Mouse (Mus musculus): ENCODE results near the gene Atf7ip.

Gene Atf7ip

DNA sequence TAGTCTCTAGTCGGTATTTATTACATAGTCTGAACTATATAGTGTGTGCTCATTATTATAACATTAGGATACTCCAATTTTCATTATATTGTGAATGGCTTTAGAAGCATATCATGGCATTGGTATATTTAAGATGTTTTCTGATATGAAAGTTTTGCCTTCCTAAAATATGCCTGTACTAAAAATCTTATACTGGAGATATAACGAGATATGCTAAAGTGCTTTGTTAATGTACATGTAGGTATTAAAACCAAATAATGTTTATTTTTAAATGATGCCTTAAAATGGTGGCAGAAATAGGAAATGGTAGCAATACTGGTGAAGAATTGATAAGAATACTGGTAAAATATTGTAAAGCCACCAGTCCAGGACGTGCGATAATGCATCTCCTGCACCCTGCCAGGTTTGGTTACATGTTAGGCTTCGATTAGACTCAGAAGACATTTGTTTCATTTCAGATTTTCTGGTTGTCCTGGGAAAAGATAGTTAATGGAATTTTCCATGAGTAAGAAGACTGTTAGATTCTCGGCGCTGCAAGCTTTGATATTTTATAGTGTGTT, 45.7 kb downstream of the Atf7ip start:
- in situ Hi-C loops (cut with MboI, MseI), result loop anchor here (5.0 kb wide), 2 partner anchors 34 to 84 kb away; no protein-coding TSS in a partner anchor

DNA sequence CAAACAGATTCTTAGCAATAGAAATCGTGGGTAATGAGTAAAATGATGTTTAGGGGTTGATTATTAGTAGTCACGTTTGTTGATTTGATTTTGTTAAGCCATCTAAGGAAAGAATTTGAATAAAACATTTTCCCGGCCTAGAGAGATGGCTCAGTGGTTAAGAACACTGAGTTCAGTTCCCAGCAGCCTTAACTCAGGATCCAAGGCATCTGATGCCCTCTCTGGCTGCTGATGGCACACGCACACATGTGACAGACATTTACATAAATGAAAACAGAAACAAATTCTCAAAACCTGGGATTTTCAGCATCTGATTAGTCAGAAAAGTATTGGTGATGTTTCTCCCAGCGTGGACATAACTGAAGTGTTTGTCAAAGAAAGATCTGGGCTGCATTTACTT, 47.2 kb downstream of the Atf7ip start:
- in situ Hi-C loops (cut with MboI, MseI), result loop anchor here (5.0 kb wide), 2 partner anchors 36 to 86 kb away; no protein-coding TSS in a partner anchor

DNA sequence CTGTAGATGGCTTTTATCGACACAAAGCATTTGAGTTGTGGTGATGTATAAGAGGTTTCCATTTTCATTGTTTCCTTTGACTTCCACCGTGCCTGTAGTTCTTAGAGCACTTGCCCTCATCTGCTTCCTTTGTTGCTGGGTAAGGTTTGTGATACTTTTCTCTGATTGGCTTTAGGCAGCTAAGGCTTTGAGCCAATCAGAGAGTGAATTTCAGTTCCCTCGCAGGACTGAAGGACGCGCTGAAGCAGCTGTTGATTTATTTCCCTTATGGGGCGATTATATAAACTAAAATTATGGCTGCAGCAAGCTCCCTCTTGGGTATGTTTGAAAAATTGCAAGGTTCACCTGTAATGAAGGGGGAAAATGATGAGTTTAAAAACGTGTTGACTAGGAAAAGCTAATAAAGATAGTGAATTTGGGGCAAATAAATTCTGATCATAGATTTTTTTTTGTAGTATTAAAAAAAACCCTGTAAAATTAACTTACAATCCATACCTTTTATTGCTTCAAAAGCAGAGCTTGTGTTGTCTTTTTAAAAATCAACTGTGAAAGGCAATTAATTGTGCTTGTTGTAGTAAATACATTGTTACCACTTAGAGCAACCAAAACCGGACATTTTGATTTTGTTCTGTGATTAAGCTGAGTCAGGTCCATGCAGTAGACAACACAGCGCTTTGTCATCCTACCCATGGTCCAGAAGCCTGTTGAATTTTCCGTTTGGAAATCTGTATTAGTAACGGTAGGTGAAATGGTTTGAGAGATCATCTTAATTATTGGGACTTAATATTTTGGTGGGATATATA, 48.0 kb downstream of the Atf7ip start:
- in situ Hi-C loops (cut with MboI, MseI), result loop anchor here (5.0 kb wide), 2 partner anchors 37 to 87 kb away; no protein-coding TSS in a partner anchor

DNA sequence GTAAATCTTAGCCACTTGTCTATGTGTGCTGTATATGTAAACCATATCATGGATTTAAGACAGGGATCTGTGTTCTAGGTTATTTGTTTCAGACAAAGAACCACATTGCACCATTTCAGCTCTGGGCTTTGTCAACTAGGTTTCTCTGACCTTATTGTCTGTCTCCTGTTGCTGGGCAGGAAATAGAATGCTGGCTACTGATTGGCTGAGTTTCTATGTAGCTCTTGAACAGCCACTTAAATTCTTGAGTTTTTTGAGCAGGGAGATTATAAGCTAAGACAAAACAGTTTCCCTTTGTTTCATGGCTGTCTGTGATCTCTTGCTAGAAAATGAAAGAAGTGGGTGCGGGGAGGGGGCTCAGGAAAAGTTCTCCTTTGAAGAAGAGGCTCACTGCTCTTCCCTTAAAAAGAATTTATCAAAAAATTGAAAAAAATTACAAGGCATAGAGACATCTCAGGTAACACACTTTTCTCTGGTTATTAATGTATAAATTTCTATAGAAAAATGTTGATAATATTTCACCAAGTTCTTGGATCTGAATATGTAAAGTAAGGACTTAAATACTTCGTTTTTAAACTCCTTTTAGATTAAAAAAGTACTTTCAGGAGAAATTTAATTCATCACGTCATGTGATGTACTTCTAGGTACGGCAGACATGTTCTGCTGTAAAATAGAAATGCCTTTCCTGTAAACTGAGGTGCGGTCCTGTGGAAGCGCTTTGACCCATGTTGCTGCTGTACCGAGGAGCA, 49.0 kb downstream of the Atf7ip start:
- in situ Hi-C loops (cut with MboI, MseI), result loop anchor here (5.0 kb wide), 2 partner anchors 38 to 88 kb away; no protein-coding TSS in a partner anchor

DNA sequence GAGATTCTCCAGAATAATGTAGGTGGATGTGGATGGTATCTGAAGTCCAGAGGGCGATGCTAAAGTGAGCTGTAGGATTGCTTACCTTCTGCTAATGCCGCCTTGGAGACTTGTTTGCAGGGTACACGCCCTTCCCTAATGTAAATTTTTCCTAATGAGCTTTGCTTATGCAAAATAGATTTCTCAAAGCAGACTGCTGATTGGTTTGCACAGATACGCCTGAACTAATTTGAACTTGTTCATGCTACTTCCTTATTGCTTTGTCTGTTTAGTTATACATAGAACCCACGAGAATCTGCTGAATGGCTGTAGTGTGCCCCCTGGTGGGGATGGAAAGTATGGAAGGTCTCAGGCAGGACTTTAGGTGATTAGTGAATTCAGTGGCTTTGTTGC, 49.6 kb downstream of the Atf7ip start:
- in situ Hi-C loops (cut with MboI, MseI), result no loop called here

DNA sequence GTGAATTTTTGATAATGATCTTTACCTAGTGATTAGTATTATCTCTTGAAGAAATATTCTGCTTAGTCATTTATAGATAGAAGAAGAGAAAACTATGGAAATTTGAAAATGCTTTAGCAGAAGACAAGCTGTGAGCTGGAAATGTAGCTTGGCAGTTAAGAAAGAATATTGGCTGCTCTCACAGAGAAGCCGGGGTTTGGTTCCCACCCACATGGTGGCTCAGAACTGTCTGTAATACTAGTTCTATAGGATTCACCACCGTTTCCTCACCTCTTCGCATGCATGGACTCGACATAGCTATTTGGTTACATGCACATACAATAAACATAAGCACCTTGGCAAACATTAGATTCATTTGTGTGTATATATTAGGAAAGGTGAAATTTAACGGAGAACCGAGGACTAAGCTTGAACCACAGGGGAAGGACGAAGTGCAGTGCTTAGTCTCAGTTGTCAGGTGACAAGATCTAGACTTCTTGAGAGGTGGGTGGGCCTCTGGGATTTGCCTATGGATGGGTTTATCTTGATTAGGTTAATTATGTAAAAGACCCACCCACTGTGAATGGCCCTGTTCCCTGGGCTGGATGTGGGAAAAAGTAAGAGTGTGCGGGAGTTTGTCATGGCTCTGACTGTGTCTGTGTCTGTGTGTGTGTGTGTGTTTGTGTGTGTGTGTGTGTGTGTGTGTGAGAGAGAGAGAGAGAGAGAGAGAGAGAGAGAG, 52.5 kb downstream of the Atf7ip start:
- in situ Hi-C loops (cut with MboI, MseI), result no loop called here

DNA sequence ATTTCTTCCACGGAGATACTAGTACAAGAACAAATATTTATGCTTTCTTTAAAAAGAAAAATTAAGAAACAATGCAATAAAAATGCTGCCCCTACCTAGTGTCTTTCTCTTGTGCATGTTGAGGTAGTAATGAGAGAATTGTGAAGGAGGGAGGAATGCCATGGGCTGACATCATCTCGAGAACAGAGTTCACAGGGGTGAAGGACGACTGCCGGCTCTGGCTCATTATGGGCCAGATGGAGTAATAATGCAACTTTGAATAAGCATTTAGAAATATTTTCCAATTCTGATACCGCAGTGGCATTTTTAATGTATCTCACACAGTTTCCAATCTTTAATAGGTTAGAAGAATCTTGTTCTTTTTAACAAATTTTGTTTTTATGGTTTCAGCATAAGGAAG, 60.0 kb downstream of the Atf7ip start:
- in situ Hi-C loops (cut with MboI, MseI), result no loop called here

DNA sequence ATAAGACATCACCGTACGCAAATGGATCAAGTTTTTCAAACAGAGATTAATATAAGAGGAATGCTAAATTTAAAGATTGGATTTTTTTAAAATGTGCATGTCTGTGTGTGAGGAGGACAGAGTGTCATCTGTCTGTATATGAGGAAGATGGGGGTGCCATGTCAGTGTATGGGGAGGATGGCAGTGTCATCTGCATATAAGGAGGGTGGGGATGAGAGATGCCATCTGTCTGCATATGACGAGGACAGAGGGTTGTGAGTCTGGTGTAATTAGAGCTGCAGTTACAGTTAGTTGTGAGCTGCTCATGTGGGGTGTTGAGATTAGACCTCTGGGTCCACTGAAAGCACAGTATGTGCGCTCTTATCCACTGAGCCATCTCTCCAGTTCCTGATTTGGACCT, 84.8 kb downstream of the Atf7ip start:
- in situ Hi-C loops (cut with MboI, MseI), result no loop called here

DNA sequence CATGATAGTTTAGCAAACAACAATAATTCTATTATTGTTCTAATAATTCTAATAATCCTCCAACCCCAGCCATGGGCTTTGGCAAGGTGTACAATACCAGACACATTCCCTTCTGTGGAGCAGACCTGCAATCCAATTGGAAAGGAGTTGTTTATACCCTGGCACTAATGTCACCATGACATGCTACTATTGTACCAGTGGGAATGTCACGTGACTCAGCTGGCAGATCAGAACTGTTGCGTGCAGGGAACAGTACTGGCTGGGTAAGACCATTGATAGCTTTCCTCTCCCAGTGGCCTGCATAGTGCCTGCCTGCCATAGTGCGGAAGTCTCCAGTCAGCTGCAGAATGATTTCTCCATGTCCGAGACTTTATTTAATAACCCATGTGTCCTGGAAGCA, 88.6 kb downstream of the Atf7ip start:
- in situ Hi-C loops (cut with MboI, MseI), result no loop called here

DNA sequence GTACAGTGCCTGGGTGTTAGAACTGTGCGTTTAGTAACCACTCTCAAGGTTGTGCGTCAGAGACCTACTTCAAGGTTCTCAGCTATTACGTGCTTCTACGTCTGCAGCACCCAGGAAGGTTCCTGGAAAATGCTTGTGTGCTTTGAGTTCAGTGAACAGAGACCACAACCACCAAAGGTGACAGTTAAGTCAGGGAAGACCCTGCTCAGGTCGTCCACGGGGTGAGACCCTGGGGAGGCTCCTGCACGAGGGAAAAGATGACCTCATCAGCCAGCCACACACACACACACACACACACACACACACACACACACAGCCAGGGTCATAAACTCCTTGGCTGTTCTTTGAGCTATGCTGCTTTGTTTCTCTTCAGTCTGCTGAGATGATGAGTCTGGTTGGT, 96.6 kb downstream of the Atf7ip start:
- in situ Hi-C loops (cut with MboI, MseI), result no loop called here

DNA sequence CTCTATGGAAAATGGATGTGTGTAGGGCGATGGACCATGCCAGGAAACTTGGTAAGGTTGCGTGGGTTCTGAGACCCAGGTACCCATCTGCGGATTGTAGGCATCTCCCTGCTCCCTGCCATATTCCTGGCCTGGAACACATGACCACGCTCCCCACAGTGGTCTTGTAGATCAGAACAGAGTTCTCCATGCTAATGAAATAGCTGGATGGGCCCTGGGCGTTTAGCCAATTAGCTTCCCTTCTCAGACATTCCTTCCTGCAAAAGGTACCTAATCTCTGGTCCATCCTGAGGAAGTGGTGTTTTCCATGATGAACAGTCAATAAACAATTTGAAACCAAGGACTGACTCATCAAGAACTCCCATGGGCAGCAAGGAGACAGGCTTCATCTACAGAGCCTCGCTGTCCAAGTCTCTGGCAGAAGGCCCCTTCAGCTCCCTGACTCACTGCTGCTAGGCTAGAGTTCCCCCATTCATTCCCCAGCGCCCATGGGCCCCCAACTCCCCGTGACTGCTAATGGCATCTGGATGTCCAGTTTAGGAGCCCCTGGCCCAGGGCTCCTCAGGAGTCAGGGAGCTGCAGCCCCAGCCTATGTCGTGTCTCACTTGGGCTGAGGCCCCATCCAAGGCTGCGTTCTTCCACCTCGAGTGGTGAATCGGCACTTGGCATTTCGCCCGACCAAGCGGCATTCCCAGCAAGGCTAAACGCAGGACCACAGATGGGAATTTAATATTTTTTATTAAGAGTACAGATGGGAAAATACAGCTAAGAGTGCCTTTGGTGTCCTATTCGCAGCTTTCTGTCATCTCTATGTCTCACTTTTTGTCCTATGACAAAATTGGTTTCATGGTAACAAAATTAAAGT, 105.6 kb downstream of the Atf7ip start:
- in situ Hi-C loops (cut with MboI, MseI), result no loop called here

DNA sequence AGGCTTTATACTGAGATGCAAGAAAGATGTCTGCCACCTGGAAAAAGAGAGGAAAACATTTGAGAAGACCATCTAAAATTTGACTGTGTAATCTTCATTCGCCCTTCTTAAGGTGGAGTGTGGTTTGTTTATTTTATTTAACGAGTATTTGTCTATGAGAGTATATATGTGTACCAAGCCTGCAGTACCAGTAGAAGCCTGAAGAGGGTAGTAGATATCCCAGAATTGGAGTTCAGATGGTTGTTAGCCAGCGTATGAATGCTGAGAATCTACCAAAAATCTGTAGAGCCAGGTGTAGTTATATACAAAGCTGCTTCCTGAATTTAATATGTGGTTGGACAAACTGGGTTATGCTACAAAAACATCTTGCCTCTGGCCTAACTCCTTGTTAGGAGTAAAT, 106.3 kb downstream of the Atf7ip start:
- in situ Hi-C loops (cut with MboI, MseI), result no loop called here

DNA sequence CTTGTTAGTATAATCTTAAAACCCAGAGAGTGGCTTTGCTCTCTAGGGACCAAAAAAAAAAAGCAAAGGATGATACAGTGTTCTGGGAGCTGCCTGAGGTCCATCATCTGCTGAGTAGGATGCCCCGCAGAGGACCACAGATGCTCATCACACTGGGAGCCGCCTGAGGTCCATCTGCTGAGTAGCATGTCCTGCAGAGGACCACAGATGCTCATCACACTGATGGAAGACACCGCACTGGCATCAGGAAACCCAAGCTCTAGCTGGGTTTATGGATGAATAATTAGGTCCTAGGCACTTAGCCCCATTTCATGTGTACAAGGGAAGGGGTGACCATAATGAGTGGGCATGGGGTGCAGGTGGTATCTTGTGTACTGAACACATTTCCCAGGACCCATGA, 108.2 kb downstream of the Atf7ip start:
- in situ Hi-C loops (cut with MboI, MseI), result no loop called here

DNA sequence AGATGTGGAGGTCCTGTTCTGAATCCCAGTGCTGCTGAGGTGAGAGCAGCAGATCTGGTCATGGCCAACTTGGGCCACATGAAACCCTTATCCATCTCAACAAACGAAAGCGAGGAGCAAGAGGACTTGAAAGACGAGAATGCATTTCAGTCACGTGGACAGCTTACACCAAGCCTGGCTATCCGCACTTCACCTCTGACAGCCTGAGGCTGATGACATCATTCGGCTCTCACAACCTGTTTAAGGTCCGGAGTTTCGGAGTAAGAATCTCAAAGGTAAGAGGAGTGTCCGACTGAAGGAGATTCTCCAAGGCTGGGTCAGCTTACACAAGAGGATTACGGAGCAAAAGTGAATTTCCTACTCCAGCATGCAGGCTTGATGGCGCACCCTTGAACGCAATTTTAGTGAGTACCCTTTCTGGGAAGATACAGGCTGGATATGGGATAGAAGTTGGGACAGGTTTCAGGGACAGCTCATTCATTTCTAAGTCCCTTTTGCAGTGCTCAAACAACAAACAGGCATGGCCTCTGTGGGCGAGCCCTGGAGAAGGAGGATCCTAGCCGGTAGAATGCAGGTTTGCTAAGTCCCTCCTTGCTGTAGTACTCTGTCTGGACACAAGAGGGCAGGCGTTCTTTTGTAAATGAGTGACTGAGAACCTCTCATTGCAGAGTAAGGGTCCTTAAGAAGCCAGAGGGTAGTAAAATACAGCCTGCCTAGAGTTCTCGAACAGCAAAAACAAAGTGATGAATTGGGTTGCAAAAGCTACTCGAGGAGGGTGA, 114.6 kb downstream of the Atf7ip start:
- in situ Hi-C loops (cut with MboI, MseI), result no loop called here

DNA sequence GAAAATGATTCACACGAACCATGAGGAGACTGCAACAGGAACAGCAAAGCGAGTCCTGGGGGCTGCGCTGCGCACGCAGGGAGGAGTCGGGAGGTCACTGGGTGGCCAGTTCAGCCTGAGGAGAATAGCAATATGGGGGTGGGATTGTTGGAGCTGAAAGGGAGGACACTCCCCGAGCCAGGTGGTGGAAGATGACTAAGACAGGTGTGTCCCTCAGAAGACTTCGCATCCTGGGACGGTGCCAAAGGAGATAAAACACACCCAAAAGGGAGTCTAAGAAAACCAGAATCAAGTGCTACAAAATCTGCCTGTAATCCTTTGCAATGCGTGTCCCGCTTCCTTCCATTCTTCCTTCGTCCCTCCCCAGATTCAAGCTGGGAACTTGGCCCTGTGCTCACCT, 119.5 kb downstream of the Atf7ip start:
- in situ Hi-C loops (cut with MboI, MseI), result loop anchor here (5.0 to 25.0 kb wide), 2 partner anchors 117 to 362 kb away; no protein-coding TSS in a partner anchor

DNA sequence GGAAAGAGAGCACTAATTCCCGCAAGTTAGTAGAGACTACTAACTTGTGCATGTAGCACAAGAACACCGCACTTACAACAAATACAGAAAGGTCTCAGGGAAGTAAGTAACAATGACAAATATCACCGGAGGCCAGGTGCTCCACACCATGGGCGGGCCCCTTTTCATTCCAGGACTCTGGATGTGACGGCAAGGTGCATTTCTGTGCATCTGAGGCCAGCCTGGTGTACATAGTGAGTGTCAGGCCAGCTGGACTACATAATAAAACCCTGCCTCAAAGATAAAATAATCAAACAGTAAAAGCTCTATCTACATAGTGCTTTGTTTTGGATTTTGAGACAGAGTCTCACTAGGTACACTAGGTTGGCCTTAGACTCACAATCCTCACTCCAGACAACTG, 123.7 kb downstream of the Atf7ip start:
- in situ Hi-C loops (cut with MboI, MseI), result loop anchor here (5.0 to 25.0 kb wide), 2 partner anchors 113 to 358 kb away; no protein-coding TSS in a partner anchor

DNA sequence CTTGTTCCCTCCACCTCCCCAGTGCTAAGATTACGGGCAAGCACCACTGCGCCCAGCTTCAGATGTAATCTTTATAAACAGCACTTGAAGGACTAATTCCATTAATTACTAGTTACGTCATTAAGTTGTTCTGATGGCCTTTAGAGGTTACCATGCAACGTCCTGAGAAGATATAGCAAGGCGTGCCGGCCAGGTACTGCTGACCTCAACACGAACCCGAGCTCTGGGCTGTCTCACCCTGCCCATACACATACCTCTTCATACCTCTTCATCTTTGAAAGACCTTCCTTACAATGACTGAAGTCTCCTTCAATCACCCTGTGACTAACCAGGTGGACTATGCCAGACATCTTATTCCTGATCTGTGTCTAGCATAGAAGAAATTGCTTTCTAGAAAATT, 125.6 kb downstream of the Atf7ip start:
- in situ Hi-C loops (cut with MboI, MseI), result loop anchor here (25.0 kb wide), 1 partner anchor 356 kb away; no protein-coding TSS in a partner anchor

DNA sequence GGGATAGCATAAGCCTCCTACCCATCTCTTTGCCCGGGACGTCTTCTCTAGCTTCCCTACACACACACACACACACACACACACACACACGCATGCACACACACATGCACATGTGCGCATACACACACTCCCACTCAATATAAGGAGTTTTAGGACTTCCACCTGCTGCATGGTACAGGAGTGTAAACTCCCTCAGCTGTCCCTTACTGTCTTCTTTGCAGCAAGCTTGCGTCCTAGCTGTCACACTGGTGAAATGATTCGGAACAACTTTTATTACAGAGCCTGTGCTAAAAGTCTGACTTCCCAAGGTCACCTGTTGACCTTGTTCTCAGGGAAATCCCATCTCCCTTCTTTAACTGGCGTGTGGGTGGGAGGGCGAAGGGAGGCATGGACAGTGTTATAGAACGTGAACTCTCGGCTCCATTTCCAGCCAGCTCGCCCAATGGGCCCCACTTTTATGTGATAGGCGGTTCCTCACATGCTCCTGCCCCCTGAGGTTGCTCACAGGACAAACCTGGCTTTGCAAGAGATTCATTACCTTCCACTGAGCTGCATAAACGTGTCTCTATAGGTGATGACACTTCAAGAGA, 126.1 kb downstream of the Atf7ip start:
- in situ Hi-C loops (cut with MboI, MseI), result loop anchor here (25.0 kb wide), 1 partner anchor 355 kb away; no protein-coding TSS in a partner anchor

DNA sequence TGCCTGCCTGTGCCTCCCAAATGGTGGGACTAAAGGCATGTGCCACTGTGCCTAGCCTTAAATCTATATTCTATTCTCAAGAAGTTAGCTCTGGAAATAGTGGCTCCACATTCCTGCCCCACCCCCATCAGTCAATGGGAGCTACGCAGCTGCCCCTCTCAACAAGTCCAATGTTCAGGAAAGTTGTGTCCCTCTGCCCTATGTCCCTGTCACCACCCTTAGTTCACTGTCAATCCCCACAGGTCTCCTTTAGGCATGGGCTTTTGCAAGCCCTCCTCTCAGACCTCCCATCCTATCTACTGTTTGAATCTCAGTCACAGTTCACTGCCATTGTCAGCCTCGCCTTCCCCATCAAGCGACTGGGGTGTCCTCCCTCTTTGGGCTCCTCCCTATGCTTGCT, 127.2 kb downstream of the Atf7ip start:
- in situ Hi-C loops (cut with MboI, MseI), result loop anchor here (25.0 kb wide), 1 partner anchor 354 kb away; no protein-coding TSS in a partner anchor
